Mouse (Mus musculus) heart, adult 10 weeks (tissue): Measurements from ENCODE around the gene Tmem252. TPM values are rescaled to one million over a fixed set of nuclear protein-coding genes. Genes with fewer than 3 reads are reported as not detected.

Experiments used
- polyA plus RNA-seq: library from polyadenylated mRNA; stranded (reverse); fragments of 350-450 nt; fragmentation: Illumina TruSeq; extraction: RNeasy Lipid Tissue Mini Kit (QIAGEN cat#74804); gene quantifications from one replicate; pipeline ENCODE4 v1.2.3, GENCODE M21; 2014; ENCODE audit warnings: low read depth, low replicate concordance

Tmem252 gene
- polyA plus RNA-seq: 0.16 TPM

DNA sequence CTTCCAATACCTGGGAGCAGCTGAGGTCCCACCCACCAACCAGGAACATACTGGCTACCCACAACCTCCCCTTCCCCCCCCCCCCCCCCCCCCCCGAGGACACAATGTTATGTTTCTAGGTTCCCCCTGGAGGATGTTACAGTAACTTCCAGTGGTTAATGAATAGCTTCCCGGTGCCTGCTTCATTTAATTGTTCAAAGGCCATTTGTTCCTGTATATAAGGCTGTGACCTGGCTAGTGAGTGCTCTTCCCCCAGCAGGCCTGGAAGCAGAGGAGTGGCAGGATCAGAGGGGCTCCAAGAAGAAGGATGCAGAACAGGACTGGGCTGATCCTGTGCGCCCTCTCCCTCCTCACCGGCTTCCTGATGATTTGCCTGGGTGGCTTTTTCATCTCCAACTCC is at the start of gene Tmem252:
TSS of gene Tmem252 (plus strand) at position 247 of the 400 bp plus-strand sequence.

Other genes with a start within 250 kb of the Tmem252 start
- gene Fam122a, start 196.7 kb upstream of the Tmem252 start, polyA plus RNA-seq: 28.7 TPM
- gene Pip5k1b, start 118.1 kb upstream of the Tmem252 start, polyA plus RNA-seq: 26.4 TPM
- 91.9 TPM for gene Pgm5, start 187.8 kb downstream of the Tmem252 start, polyA plus RNA-seq
- 930 TPM for gene Gm10053, start 201.7 kb downstream of the Tmem252 start, polyA plus RNA-seq
- gene Foxd4, start 227.2 kb downstream of the Tmem252 start, polyA plus RNA-seq: not detected